Mouse (Mus musculus): ENCODE data around the gene Fgfr2. TPM values are rescaled to one million over a fixed set of nuclear protein-coding genes. Genes with fewer than 3 reads are reported as not detected.

Fgfr2 gene
- polyA plus RNA-seq, 1 experiment from 2014 or later: 81.1 TPM

DNA sequence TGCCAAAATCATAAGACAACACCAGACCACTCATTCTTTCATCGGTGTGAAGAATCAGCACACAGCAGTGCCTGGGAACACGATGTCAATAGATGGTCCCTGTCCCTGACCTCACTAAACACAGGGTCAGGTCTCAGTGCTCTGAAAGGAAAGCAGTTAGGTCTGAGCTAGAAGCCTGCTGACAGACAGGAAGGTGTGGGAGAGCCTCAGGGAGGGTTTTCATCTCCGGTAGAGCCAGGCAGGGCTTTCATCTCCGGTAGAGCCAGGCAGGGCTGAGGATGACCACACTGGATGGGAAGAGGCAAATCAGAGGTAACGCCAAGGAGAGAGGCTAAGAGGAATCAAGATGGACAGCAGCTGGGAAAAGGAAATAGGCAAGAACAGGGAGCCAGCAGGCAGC is 758.6 kb downstream of the Fgfr2 start:
- Histone ChIP-seq H3K27ac (no peak overlapping the region), H3K4me1 (no peaks in the 10 kb centered on the region), H3K9me3 (replicated peaks) (no peaks in the 10 kb centered on the region), H3K4me3 (no peak overlapping the region), H3K36me3 (no peaks in the 10 kb centered on the region), H3K4me2 (replicated peaks) (no peak overlapping the region), H3K27me3 (no peaks in the 10 kb centered on the region), H3K9ac (no peak overlapping the region)
- ATAC-seq (ENCODE audit: low FRiP score): no peak
- 59% methylated on average over 5 of the region's 5 CpGs for WGBS

DNA sequence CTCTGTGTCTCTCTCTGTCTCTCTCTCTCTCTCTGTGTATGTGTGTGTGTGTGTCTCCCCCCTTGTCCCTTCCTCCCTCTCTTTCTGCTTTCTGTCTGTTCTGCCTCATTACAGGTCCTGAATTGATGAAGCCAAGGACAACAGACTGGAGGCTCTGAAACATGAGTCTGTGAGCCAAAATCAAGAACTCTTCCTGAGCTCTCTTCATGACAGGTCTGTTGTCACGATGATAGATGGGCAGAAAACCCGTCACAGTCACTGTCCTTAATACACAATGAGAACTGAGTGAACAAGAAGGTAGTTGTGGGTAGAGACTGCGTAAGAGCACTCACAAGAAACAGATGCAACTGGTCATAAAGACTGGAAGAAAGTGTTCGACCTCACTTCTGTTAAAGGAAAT is 762.8 kb downstream of the Fgfr2 start:
- no peak overlapping the region for H3K4me3 ChIP-seq
- no peaks in the 10 kb centered on the region for H3K9me3 ChIP-seq (replicated peaks)
- no peak overlapping the region for H3K27ac ChIP-seq
- H3K36me3 ChIP-seq: no peaks in the 10 kb centered on the region
- no peak overlapping the region for H3K4me2 ChIP-seq (replicated peaks)
- no peak for ATAC-seq (ENCODE audit: low FRiP score)
- WGBS: 67% methylated on average over 4 of the region's 4 CpGs
- H3K27me3 ChIP-seq: no peaks in the 10 kb centered on the region
- no peak overlapping the region for H3K9ac ChIP-seq
- H3K4me1 ChIP-seq: peaks cover 17% of the 10 kb centered on the region

- Histone ChIP-seq H3K27ac (no peak overlapping the region), H3K36me3 (no peaks in the 10 kb centered on the region)
Observed at GRCm38 (mm10) chr7:132358709-132359108, 764.4 kb downstream of the Fgfr2 start.

DNA sequence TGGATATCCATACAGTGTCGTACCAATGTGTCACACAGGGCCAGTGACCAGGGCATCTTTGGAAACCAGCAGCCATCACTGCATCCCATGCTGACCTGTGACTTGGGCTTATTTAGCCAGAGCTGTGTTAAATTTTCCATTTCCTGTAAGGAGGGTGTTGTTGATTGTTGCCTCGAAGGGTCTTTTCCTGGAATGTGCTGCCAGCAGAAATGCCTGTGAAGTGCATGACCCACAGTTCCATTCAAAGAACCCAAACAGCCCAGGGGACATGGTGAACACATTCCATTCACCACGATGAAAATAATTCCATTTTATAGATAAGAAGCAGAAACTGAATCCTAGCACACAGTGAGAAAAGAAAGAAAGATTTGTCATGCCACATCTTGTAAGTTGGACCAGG is 764.9 kb downstream of the Fgfr2 start:
- no peaks in the 10 kb centered on the region for H3K9me3 ChIP-seq (replicated peaks)
- no peak overlapping the region for H3K9ac ChIP-seq
- peaks cover 17% of the 10 kb centered on the region for H3K4me1 ChIP-seq
- no peak overlapping the region for H3K4me2 ChIP-seq (replicated peaks)
- H3K27ac ChIP-seq: no peak overlapping the region
- WGBS: 48% methylated on average over 3 of the region's 3 CpGs
- ATAC-seq (ENCODE audit: low FRiP score): no peak
- H3K27me3 ChIP-seq: no peaks in the 10 kb centered on the region
- H3K36me3 ChIP-seq: no peaks in the 10 kb centered on the region
- H3K4me3 ChIP-seq: no peak overlapping the region

More at GRCm38 (mm10) chr7:132358709-132359108, 764.4 kb downstream of the Fgfr2 start:
- Histone ChIP-seq H3K4me1 (peaks cover 17% of the 10 kb centered on the region), H3K27me3 (no peaks in the 10 kb centered on the region), H3K4me2 (replicated peaks) (no peak overlapping the region), H3K9me3 (replicated peaks) (no peaks in the 10 kb centered on the region), H3K9ac (no peak overlapping the region), H3K4me3 (no peak overlapping the region)
- 59% methylated on average over 4 of the region's 4 CpGs for WGBS
- no peak for ATAC-seq (ENCODE audit: low FRiP score)

GRCm38 (mm10) chr7:132357841-132358237 is 765.3 kb downstream of the Fgfr2 start:
- peaks cover 17% of the 10 kb centered on the region for H3K4me1 ChIP-seq
- no peaks in the 10 kb centered on the region for H3K27me3 ChIP-seq
- ATAC-seq (ENCODE audit: low FRiP score): no peak
- no peaks in the 10 kb centered on the region for H3K9me3 ChIP-seq (replicated peaks)
- no peak overlapping the region for H3K4me2 ChIP-seq (replicated peaks)
- H3K4me3 ChIP-seq: no peak overlapping the region
- H3K9ac ChIP-seq: no peak overlapping the region
- WGBS: 89% methylated on average over 3 of the region's 3 CpGs
- H3K27ac ChIP-seq: no peak overlapping the region
- H3K36me3 ChIP-seq: no peaks in the 10 kb centered on the region

DNA sequence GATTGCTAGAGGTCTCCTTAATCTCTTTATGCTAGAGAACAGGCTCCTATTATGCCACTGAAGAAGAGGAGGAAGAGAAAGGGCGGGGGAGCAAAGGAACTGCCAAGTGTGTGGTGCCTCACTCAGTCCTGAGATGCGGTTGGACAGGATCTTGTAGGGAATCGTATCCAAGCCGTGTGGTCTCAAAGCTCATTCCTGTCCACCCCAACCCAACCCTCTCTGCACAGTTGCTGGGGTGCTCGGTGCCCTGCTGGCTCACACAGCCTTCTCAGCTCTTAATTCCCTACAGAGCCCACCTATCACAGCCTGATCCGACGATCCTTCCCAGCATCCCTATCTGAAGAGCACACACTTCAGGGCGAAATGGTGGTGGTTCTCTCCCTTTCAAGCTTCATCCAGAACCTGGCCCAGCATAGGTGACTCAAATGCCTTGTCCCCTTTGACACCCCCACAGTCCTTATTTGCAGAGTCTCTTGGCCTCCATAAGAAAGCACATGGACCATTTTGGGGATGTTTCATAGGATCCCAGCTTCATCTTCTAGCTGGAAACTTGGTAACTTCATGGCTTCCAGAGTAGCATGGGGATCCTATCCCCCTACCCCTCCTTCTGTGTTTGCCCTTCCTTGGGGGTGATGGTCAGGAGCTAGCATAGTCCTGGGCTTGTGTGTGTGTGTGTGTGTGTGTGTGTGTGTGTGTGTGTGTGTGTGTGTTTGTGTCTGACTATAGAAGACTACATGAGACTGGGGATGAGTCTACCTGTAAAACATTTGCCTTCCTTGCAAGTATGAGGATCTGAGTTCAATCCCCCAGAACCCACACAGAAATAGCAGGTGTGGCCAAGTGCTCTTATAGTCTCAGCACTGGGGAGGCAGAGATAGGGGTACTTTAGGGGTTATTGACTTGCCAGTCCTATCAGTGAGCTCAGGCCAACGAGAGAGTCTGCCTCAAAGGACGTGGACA is 766.0 kb downstream of the Fgfr2 start:
- H3K4me2 ChIP-seq (replicated peaks): no peak overlapping the region

DNA sequence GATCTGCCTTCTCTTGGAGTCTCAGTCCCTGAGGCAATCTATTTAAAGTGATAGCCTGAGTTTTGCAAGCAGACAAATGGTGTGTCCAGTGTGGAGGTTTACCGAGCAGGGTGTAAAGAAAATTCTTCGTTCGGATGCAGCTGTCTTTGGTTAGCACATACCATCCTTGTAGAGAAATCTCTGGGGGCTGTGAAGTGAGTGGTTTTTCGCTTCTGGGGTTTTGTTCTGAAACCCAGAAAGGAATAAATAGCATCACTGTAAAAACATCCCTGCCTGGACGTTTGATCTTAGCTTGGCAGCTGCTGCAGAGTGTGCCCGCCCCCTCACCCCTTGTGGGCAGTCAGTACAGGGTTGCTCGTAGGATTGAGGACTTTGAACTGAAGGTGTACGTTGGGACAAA is 767.0 kb downstream of the Fgfr2 start:
- Histone ChIP-seq H3K27me3 (no peaks in the 10 kb centered on the region), H3K9ac (no peak overlapping the region), H3K4me3 (no peak overlapping the region), H3K4me2 (replicated peaks) (no peak overlapping the region), H3K4me1 (peaks cover 24% of the 10 kb centered on the region), H3K27ac (0 out of 2 replicates have a peak overlapping the region, but pooled peaks have one; percentile 7), H3K9me3 (replicated peaks) (no peaks in the 10 kb centered on the region), H3K36me3 (no peaks in the 10 kb centered on the region)
- ATAC-seq (ENCODE audit: low FRiP score): no peak
- 10% methylated on average over 8 of the region's 8 CpGs for WGBS

More for the DNA sequence above, 766.0 kb downstream of the Fgfr2 start:
- no peak for ATAC-seq (ENCODE audit: low FRiP score)
- Histone ChIP-seq H3K4me3 (no peak overlapping the region), H3K27ac (no peak overlapping the region), H3K36me3 (no peaks in the 10 kb centered on the region), H3K4me1 (peaks cover 22% of the 10 kb centered on the region), H3K27me3 (no peaks in the 10 kb centered on the region), H3K9me3 (replicated peaks) (no peaks in the 10 kb centered on the region), H3K9ac (no peak overlapping the region)
- WGBS: 47% methylated on average over 10 of the region's 10 CpGs

DNA sequence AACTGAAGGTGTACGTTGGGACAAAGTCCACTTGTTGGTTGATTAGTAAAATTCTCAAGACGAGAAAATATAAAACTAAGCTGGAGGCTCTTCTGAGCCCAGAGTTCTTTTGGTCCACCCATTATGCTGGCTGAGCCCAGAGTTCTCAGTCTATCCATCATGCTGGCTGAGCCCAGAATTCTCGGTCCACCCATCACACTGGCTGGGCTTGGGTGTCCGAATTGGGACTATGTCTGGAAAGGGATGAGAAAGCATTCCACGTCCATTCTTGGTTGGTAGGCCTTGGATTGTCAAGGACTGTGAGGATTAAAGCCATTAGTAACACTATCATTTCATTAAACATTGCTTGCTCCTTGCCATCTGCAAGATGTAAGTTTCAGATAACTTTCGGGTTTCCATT is 767.4 kb downstream of the Fgfr2 start:
- 70% methylated on average over 6 of the region's 6 CpGs for WGBS
- Histone ChIP-seq H3K9me3 (replicated peaks) (no peaks in the 10 kb centered on the region), H3K27ac (0 out of 2 replicates have a peak overlapping the region, but pooled peaks have one; percentile 7), H3K27me3 (no peaks in the 10 kb centered on the region), H3K36me3 (no peaks in the 10 kb centered on the region), H3K4me2 (replicated peaks) (no peak overlapping the region), H3K4me3 (no peak overlapping the region), H3K4me1 (peaks cover 24% of the 10 kb centered on the region), H3K9ac (no peak overlapping the region)
- no peak for ATAC-seq (ENCODE audit: low FRiP score)

- no peak overlapping the region for H3K9ac ChIP-seq
- H3K4me3 ChIP-seq: no peak overlapping the region
- H3K27ac ChIP-seq: no peak overlapping the region
- H3K9me3 ChIP-seq (replicated peaks): no peaks in the 10 kb centered on the region
- WGBS: 65% methylated on average over 6 of the region's 6 CpGs
- H3K4me1 ChIP-seq: peaks cover 11% of the 10 kb centered on the region
- H3K4me2 ChIP-seq (replicated peaks): no peak overlapping the region
- no peak for ATAC-seq (ENCODE audit: low FRiP score)
- no peaks in the 10 kb centered on the region for H3K36me3 ChIP-seq
- H3K27me3 ChIP-seq: no peaks in the 10 kb centered on the region
Observed at GRCm38 (mm10) chr7:132349075-132349572, 774.0 kb downstream of the Fgfr2 start.

GRCm38 (mm10) chr7:132347273-132348045 is 775.7 kb downstream of the Fgfr2 start:
- H3K27ac ChIP-seq: no peak overlapping the region
- H3K27me3 ChIP-seq: no peaks in the 10 kb centered on the region
- 80% methylated on average over 9 of the region's 9 CpGs for WGBS
- H3K4me2 ChIP-seq (replicated peaks): no peak overlapping the region
- peaks cover 9% of the 10 kb centered on the region for H3K4me1 ChIP-seq
- H3K9ac ChIP-seq: no peak overlapping the region
- H3K9me3 ChIP-seq (replicated peaks): no peaks in the 10 kb centered on the region
- no peak overlapping the region for H3K4me3 ChIP-seq
- no peaks in the 10 kb centered on the region for H3K36me3 ChIP-seq
- no peak for ATAC-seq (ENCODE audit: low FRiP score)

DNA sequence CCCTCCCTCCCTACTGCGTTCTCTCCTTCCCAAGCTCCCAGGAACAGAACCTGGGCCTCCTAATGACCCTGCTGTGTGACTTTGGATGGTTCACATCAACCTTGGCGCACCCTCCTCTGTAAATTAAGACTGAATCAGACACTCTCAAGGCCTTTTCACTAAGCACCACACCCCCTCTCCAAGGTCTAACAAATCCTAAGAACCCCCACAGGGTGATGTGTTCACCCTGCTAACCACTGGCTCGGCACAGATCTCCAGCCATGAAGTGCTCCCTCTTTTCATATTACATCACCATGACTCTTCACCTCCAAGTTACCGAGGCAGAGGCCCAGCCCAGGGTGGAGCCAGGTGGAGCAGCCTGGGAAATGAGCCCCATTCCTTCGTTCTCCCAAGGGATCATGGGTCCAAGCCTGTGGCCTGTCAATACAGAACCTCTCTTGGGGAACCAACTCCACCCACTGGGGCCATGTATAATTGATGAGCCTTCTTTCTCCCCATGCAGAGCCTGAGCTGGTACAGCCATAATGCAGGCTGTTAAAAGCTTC is 777.6 kb downstream of the Fgfr2 start:
- Histone ChIP-seq H3K9ac (no peak overlapping the region), H3K9me3 (replicated peaks) (no peaks in the 10 kb centered on the region), H3K4me3 (no peak overlapping the region), H3K36me3 (no peaks in the 10 kb centered on the region), H3K4me1 (peaks cover 5% of the 10 kb centered on the region), H3K4me2 (replicated peaks) (no peak overlapping the region), H3K27ac (no peak overlapping the region), H3K27me3 (no peaks in the 10 kb centered on the region)
- 65% methylated on average over 5 of the region's 5 CpGs for WGBS
- ATAC-seq (ENCODE audit: low FRiP score): no peak

- 76% methylated on average over 4 of the region's 4 CpGs for WGBS
- no peaks in the 10 kb centered on the region for H3K36me3 ChIP-seq
- no peak overlapping the region for H3K4me3 ChIP-seq
- H3K27ac ChIP-seq: no peak overlapping the region
- ATAC-seq (ENCODE audit: low FRiP score): no peak
- no peaks in the 10 kb centered on the region for H3K27me3 ChIP-seq
- H3K4me2 ChIP-seq (replicated peaks): no peak overlapping the region
- H3K9ac ChIP-seq: no peak overlapping the region
- H3K9me3 ChIP-seq (replicated peaks): no peaks in the 10 kb centered on the region
- H3K4me1 ChIP-seq: peaks cover 5% of the 10 kb centered on the region
Observed at GRCm38 (mm10) chr7:132344606-132345005, 778.5 kb downstream of the Fgfr2 start.

Data from hindbrain, embryonic 12.5 days (tissue).